Mouse (Mus musculus) cerebellum, adult 2 months (tissue): ENCODE measurements around the gene Rec114. TPM values are rescaled to one million over a fixed set of nuclear protein-coding genes. Genes with fewer than 3 reads are reported as not detected.

Experiments used
- DNase-seq, 2 experiments: peaks; one replicate each; pipeline ENCODE4 v3.0.0; 2021
- H3K27ac ChIP-seq: fragments of 200-500 bp; 2 replicates; pipeline ENCODE4 v1.5.1; 2012; ENCODE audit warnings: low read length, control low read depth, inconsistent platforms; ENCODE audit not compliant: insufficient read depth
- H3K27me3 ChIP-seq: fragments of 200-500 bp; 2 replicates; pipeline ENCODE4 v1.6.1; 2012; ENCODE audit warnings: inconsistent platforms, mild to moderate bottlenecking, low read length, moderate library complexity; ENCODE audit not compliant: control insufficient read depth, insufficient read depth
- H3K4me1 ChIP-seq: fragments of 200-500 bp; 2 replicates; pipeline ENCODE4 v1.6.1; 2011; ENCODE audit warnings: low read length; ENCODE audit not compliant: control insufficient read depth, insufficient read depth
- H3K4me3 ChIP-seq: fragments of 200-500 bp; replicated peaks from 2 replicates; pipeline ENCODE3; 2011; ENCODE audit warnings: mild to moderate bottlenecking, low read depth, low read length, control low read depth; ENCODE audit not compliant: insufficient read depth
- CTCF ChIP-seq: fragments of 200-500 bp; IDR thresholded peaks from 2 replicates; pipeline ENCODE4 v1.5.1; 2011; ENCODE audit warnings: low read depth, mild to moderate bottlenecking, control low read depth, low read length, moderate library complexity, borderline replicate concordance; ENCODE audit not compliant: insufficient read depth
- POLR2A ChIP-seq: fragments of 200-500 bp; IDR thresholded peaks from 2 replicates; pipeline ENCODE4 v1.6.1; 2011; ENCODE audit warnings: low read length, control low read depth, borderline replicate concordance; ENCODE audit not compliant: insufficient read depth
- WGBS: fragments of 180-500 bp; shearing (Covaris S2); methylation state at CpG from one replicate; pipeline ENCODE4 v1.1.7; 2018; 5-methylcytosine and 5-hydroxymethylcytosine counted together
- polyA plus RNA-seq: library from polyadenylated mRNA; depleted of rRNA; stranded (reverse); fragments of >200 nt; gene quantifications from 2 replicates; pipeline ENCODE4 v1.2.3, GENCODE M21; 2012; rRNA removed

Rec114 gene
- polyA plus RNA-seq, 1 experiment: 1.5 TPM

DNA sequence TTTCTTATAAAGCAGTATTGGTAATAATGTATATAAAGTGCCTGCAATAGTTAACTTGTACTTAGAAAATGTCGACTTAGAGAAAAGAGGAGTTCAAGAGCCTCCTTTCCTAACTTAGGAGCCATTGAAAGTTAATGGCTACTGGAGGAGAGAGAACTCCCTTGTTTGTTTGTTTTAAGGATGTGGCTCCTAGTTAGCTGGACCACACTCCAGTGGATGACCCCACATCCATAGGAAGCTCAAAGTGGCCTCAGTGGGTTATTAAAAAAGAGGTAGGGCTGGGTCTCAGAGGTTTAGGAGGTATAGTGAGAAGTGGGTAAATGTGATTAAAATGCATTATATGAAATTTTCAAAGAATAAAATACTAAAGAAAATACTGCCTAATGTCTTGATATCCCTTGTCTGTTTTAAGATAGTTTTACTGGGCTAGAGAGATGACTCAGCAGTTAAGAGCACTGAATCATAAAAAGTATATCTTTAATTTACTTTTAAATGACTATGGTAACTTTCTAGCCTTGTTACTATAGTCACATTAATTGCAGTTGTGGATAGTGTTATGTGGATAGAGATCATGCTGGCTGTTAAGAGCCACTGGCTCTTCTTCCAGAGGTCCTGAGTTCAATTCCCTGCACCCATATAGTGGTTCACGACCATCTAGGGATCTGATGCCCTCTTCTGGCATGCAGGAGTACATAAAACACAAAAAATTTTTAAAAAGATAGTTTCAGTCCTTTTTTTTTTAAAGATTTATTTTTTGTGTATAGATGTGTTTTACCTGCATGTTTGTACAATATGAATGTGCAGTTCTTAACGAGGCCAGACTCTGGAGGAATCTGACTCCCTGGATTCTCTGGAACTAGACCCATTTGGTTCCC, 128.5 kb downstream of the Rec114 start:
- H3K4me1 ChIP-seq: peaks cover 25% of the 10 kb centered on the region; the same call in 1 of the 2 replicates
- 67% methylated on average over 3 of the region's 3 CpGs for WGBS
- DNase-seq: no peak

DNA sequence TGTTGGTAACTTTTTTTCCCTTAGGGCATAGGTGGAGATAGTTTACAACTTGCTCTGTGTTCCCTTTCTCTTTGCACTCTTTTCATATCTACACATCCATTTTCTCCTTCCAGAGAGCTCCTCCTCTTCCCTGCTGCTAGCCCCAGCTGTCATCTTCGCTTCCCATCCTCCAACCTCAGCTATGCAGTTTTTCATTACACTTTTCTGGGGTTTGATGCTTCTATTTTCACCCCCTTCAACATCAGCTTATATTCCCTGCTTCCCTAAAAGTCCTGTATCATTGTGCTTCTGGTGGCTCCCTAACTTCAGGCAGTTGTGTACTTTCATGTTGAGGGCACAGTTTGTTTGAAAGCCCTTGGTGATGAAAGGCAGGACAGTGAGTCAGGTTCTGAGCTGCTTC, 130.0 kb downstream of the Rec114 start:
- Histone ChIP-seq H3K4me3 (no peak overlapping the region), H3K27ac (peak overlapping the region; percentile 66), H3K27me3 (no peaks in the 10 kb centered on the region; the same call in 1 of the 2 replicates), H3K4me1 (peaks cover 24% of the 10 kb centered on the region; the same call in 1 of the 2 replicates)
- 4% methylated on average over 1 of the region's 1 CpGs for WGBS
- no peak for TF ChIP-seq POLR2A
- TF ChIP-seq CTCF: no peak
- peak; percentile 60 to 73 for DNase-seq

More for the DNA sequence above, 128.5 kb downstream of the Rec114 start:
- Histone ChIP-seq H3K27ac (no peak overlapping the region; the same call in 1 of the 2 replicates), H3K4me3 (no peak overlapping the region), H3K27me3 (no peaks in the 10 kb centered on the region)
- no peak for TF ChIP-seq POLR2A
- TF ChIP-seq CTCF: no peak

Other genes starting within 250 kb of the Rec114 start
- gene Cd276, start 188.5 kb downstream of the Rec114 start, polyA plus RNA-seq: 6.4 and 6.9 TPM in 2 replicates
- 1,284 and 1,476 TPM in 2 replicates for gene Nptn, start 161.7 kb downstream of the Rec114 start, polyA plus RNA-seq
- 4.1 and 4.9 TPM in 2 replicates for gene Hcn4, start 79.4 kb upstream of the Rec114 start, polyA plus RNA-seq